Mouse (Mus musculus) liver, embryonic 12.5 days (tissue): ENCODE measurements around the gene Ccdc9. TPM values are rescaled to one million over a fixed set of nuclear protein-coding genes. Genes with fewer than 3 reads are reported as not detected.
"Not testable (repeated sequence)": the region's sequence is repeated elsewhere in the genome, so short reads cannot be mapped to it uniquely, and the experiment has no call there.

Source experiments
- ATAC-seq: fragments of 200-750 bp; cut with Nextera tagmentation; 2 replicates; pipeline ENCODE4 v1.8.0; 2017; ENCODE audit warnings: moderate number of reproducible peaks, mild to moderate bottlenecking, moderate library complexity
- H3K27ac ChIP-seq: fragments of 300-500 bp; sonication (generic); 2 replicates; pipeline ENCODE4 v1.5.1; 2016; ENCODE audit warnings: mild to moderate bottlenecking
- H3K27me3 ChIP-seq: fragments of 300-500 bp; sonication (generic); replicated peaks from 2 replicates; pipeline ENCODE4 v1.6.1; 2016; ENCODE audit warnings: mild to moderate bottlenecking, moderate library complexity
- H3K36me3 ChIP-seq: fragments of 300-500 bp; sonication (generic); 2 replicates; pipeline ENCODE4 v1.6.1; 2016; ENCODE audit warnings: mild to moderate bottlenecking, moderate library complexity
- H3K4me1 ChIP-seq: fragments of 300-500 bp; sonication (generic); 2 replicates; pipeline ENCODE4 v1.6.1; 2016
- H3K4me2 ChIP-seq: fragments of 300-500 bp; sonication (generic); 2 replicates; pipeline ENCODE4 v1.6.1; 2016; ENCODE audit warnings: mild to moderate bottlenecking, moderate library complexity
- H3K4me3 ChIP-seq: fragments of 300-500 bp; sonication (generic); 2 replicates; pipeline ENCODE4 v1.5.1; 2016; ENCODE audit warnings: mild to moderate bottlenecking, moderate library complexity
- H3K9ac ChIP-seq: fragments of 300-500 bp; sonication (generic); 2 replicates; pipeline ENCODE4 v1.6.1; 2016; ENCODE audit warnings: mild to moderate bottlenecking, moderate library complexity
- H3K9me3 ChIP-seq: fragments of 300-500 bp; sonication (generic); replicated peaks from 2 replicates; pipeline ENCODE4 v1.6.1; 2016; ENCODE audit warnings: mild to moderate bottlenecking, moderate library complexity
- WGBS: fragments of 180-500 bp; shearing (Covaris S2); methylation state at CpG from one replicate; pipeline ENCODE4 v1.1.7; 2016; ENCODE audit not compliant: insufficient replicate concordance; 5-methylcytosine and 5-hydroxymethylcytosine counted together
- polyA plus RNA-seq: library from polyadenylated mRNA; unstranded; fragments of >200 nt; fragmentation: Nextera tagmentation; extraction: Ambion mirVana; gene quantifications from 2 replicates; pipeline ENCODE4 v1.2.1, GENCODE M21; 2016

Ccdc9 gene
- polyA plus RNA-seq, 1 experiment from 2014 or later = 30.0 TPM

GRCm38 (mm10) chr7:16261097-16261496 lies 25.5 kb downstream of the Ccdc9 start:
- no peak overlapping the region for H3K27ac ChIP-seq
- no peaks in the 10 kb centered on the region for H3K36me3 ChIP-seq
- 14% methylated on average over 1 of the region's 1 CpGs for WGBS
- H3K27me3 ChIP-seq = 0 out of 2 replicates have a peak, but pooled peaks cover 7% of the 10 kb centered on the region
- H3K9ac ChIP-seq = no peak overlapping the region
- H3K4me3 ChIP-seq = no peak overlapping the region
- H3K4me1 ChIP-seq = 0 out of 2 replicates have a peak, but pooled peaks cover 4% of the 10 kb centered on the region
- H3K4me2 ChIP-seq = no peak overlapping the region
- H3K9me3 ChIP-seq = no peaks in the 10 kb centered on the region
- 0 out of 2 replicates have a peak, but pooled peaks have one; percentile 33 for ATAC-seq

- Histone ChIP-seq H3K4me2 (no peak within 1 kb of the TSS), H3K27ac (no peak within 1 kb of the TSS), H3K27me3 (0 out of 2 replicates have a peak, but pooled peaks cover 7% of the 10 kb centered on the region), H3K9ac (no peak within 1 kb of the TSS), H3K36me3 (no peaks in the 10 kb centered on the region), H3K4me1 (peaks cover 9% of the 10 kb centered on the region; the same call in 1 of the 2 replicates), H3K4me3 (no peak within 1 kb of the TSS), H3K9me3 (no peaks in the 10 kb centered on the region)
- WGBS = 34% methylated on average over 5 of the region's 5 CpGs
- ATAC-seq = no peak
Observed at GRCm38 (mm10) chr7:16259110-16259590, 27.4 kb downstream of the Ccdc9 start, which contains the start of gene C5ar1. TSS of gene C5ar1 (minus strand) at chr7:16259540.

GRCm38 (mm10) chr7:16257830-16258229 lies 28.8 kb downstream of the Ccdc9 start:
- ATAC-seq = no peak
- H3K9me3 ChIP-seq = no peaks in the 10 kb centered on the region
- 0 out of 2 replicates have a peak, but pooled peaks cover 7% of the 10 kb centered on the region for H3K27me3 ChIP-seq
- H3K9ac ChIP-seq = no peak overlapping the region
- no peak overlapping the region for H3K4me3 ChIP-seq
- H3K36me3 ChIP-seq = no peaks in the 10 kb centered on the region
- H3K27ac ChIP-seq = no peak overlapping the region
- peaks cover 12% of the 10 kb centered on the region; the same call in 1 of the 2 replicates for H3K4me1 ChIP-seq
- H3K4me2 ChIP-seq = no peak overlapping the region
- 51% methylated on average over 11 of the region's 11 CpGs for WGBS

- not testable (repeated sequence) for H3K27ac ChIP-seq, H3K27me3 ChIP-seq, H3K9ac ChIP-seq, H3K9me3 ChIP-seq, ATAC-seq, H3K4me3 ChIP-seq, H3K36me3 ChIP-seq, H3K4me2 ChIP-seq
- 76% methylated on average over 4 of the region's 4 CpGs for WGBS
- H3K4me1 ChIP-seq = peaks cover 12% of the 10 kb centered on the region; the same call in 1 of the 2 replicates
Observed at GRCm38 (mm10) chr7:16255963-16256362, 30.6 kb downstream of the Ccdc9 start.

GRCm38 (mm10) chr7:16254195-16254594 lies 32.4 kb downstream of the Ccdc9 start:
- Histone ChIP-seq H3K9me3 (no peaks in the 10 kb centered on the region), H3K36me3 (no peaks in the 10 kb centered on the region), H3K4me3 (no peak overlapping the region), H3K9ac (no peak overlapping the region), H3K4me1 (peaks cover 16% of the 10 kb centered on the region; the same call in 1 of the 2 replicates), H3K27ac (no peak overlapping the region), H3K4me2 (no peak overlapping the region), H3K27me3 (0 out of 2 replicates have a peak, but pooled peaks cover 5% of the 10 kb centered on the region)
- whole genome bisulfite sequencing = 9% methylated on average over 4 of the region's 4 CpGs
- 0 out of 2 replicates have a peak, but pooled peaks have one; percentile 21 for ATAC-seq

- Histone ChIP-seq H3K27me3 (no peaks in the 10 kb centered on the region; the same call in 1 of the 2 replicates), H3K9ac (no peak overlapping the region; the same call in 1 of the 2 replicates), H3K4me1 (peaks cover 28% of the 10 kb centered on the region), H3K4me2 (0 out of 2 replicates have a peak overlapping the region, but pooled peaks have one; percentile 8), H3K4me3 (no peak overlapping the region), H3K36me3 (no peaks in the 10 kb centered on the region), H3K9me3 (no peaks in the 10 kb centered on the region), H3K27ac (no peak overlapping the region)
- ATAC-seq = no peak
- WGBS = 19% methylated on average over 5 of the region's 5 CpGs
Observed at GRCm38 (mm10) chr7:16250687-16251086, 35.9 kb downstream of the Ccdc9 start.

- Histone ChIP-seq H3K4me3 (no peak overlapping the region), H3K27ac (no peak overlapping the region), H3K27me3 (no peaks in the 10 kb centered on the region; the same call in 1 of the 2 replicates), H3K9ac (no peak overlapping the region), H3K9me3 (no peaks in the 10 kb centered on the region), H3K4me2 (no peak overlapping the region), H3K4me1 (peaks cover 50% of the 10 kb centered on the region), H3K36me3 (no peaks in the 10 kb centered on the region)
- no peak for ATAC-seq
- 29% methylated on average over 1 of the region's 4 CpGs for WGBS
Observed at GRCm38 (mm10) chr7:16245958-16246357, 40.6 kb downstream of the Ccdc9 start.

GRCm38 (mm10) chr7:16244067-16244466 lies 42.5 kb downstream of the Ccdc9 start, which contains the start of gene C5ar2:
TSS of gene C5ar2 (minus strand) at chr7:16244154.
- Histone ChIP-seq H3K36me3 (no peaks in the 10 kb centered on the region), H3K4me1 (peaks cover 64% of the 10 kb centered on the region), H3K9me3 (no peaks in the 10 kb centered on the region), H3K4me3 (no peak within 1 kb of the TSS), H3K4me2 (no peak within 1 kb of the TSS), H3K27me3 (no peaks in the 10 kb centered on the region; the same call in 1 of the 2 replicates), H3K27ac (peak within 1 kb of the TSS; percentile 60), H3K9ac (no peak within 1 kb of the TSS)
- no peak for ATAC-seq
- WGBS = 46% methylated on average over 5 of the region's 5 CpGs

GRCm38 (mm10) chr7:16242198-16242597 lies 44.4 kb downstream of the Ccdc9 start:
- peak overlapping the region; percentile 85 for H3K27ac ChIP-seq
- WGBS = 37% methylated on average over 6 of the region's 6 CpGs
- H3K4me1 ChIP-seq = peaks cover 61% of the 10 kb centered on the region
- H3K4me2 ChIP-seq = peak overlapping the region; percentile 66
- no peaks in the 10 kb centered on the region for H3K27me3 ChIP-seq
- no peaks in the 10 kb centered on the region for H3K9me3 ChIP-seq
- peak overlapping the region; percentile 14; the same call in 1 of the 2 replicates for H3K4me3 ChIP-seq
- H3K36me3 ChIP-seq = peaks cover 10% of the 10 kb centered on the region
- peak overlapping the region; percentile 53 for H3K9ac ChIP-seq
- no peak for ATAC-seq

GRCm38 (mm10) chr7:16241787-16242186 lies 44.8 kb downstream of the Ccdc9 start:
- Histone ChIP-seq H3K4me3 (peak overlapping the region; percentile 14), H3K36me3 (peaks cover 14% of the 10 kb centered on the region), H3K9ac (peak overlapping the region; percentile 53), H3K27me3 (no peaks in the 10 kb centered on the region), H3K4me1 (peaks cover 61% of the 10 kb centered on the region), H3K9me3 (no peaks in the 10 kb centered on the region), H3K4me2 (peak overlapping the region; percentile 66), H3K27ac (peak overlapping the region; percentile 85)
- 26% methylated on average over 11 of the region's 11 CpGs for WGBS
- no peak for ATAC-seq

- 38% methylated on average over 1 of the region's 1 CpGs for WGBS
- peak overlapping the region; percentile 66 for H3K4me2 ChIP-seq
- H3K4me3 ChIP-seq = no peak overlapping the region
- peaks cover 57% of the 10 kb centered on the region for H3K4me1 ChIP-seq
- peak; percentile 17; the same call in 1 of the 2 replicates for ATAC-seq
- peak overlapping the region; percentile 85 for H3K27ac ChIP-seq
- no peaks in the 10 kb centered on the region for H3K27me3 ChIP-seq
- H3K9me3 ChIP-seq = no peaks in the 10 kb centered on the region
- H3K9ac ChIP-seq = peak overlapping the region; percentile 67; the same call in 1 of the 2 replicates
- H3K36me3 ChIP-seq = peaks cover 20% of the 10 kb centered on the region
Observed at GRCm38 (mm10) chr7:16240978-16241303, 45.7 kb downstream of the Ccdc9 start.

GRCm38 (mm10) chr7:16240281-16240977 lies 46.2 kb downstream of the Ccdc9 start:
- Histone ChIP-seq H3K9me3 (no peaks in the 10 kb centered on the region), H3K36me3 (peaks cover 20% of the 10 kb centered on the region), H3K9ac (peak overlapping the region; percentile 67), H3K27ac (peak overlapping the region; percentile 85), H3K4me3 (peak overlapping the region; percentile 46), H3K4me1 (peaks cover 53% of the 10 kb centered on the region), H3K27me3 (no peaks in the 10 kb centered on the region), H3K4me2 (peak overlapping the region; percentile 66)
- ATAC-seq = peak; percentile 90
- 39% methylated on average over 7 of the region's 7 CpGs for WGBS
